Mouse (Mus musculus) spleen, postnatal 14 days (tissue): ENCODE measurements around the gene Srebf1.

Experiments
- DNase-seq, 2 experiments: peaks; one replicate each; pipeline ENCODE4 v3.0.0; 2021 to 2022; ENCODE audit warnings: low spot score in 2 of 2

The Srebf1 gene

GRCm38 (mm10) chr11:60205026-60205425 is 17.4 kb downstream of the Srebf1 start:
- no peak for DNase-seq

- DNase-seq = no peak
These were observed 19.4 kb downstream of the Srebf1 start for GRCm38 (mm10) chr11:60202710-60203638.

- no peak for DNase-seq
These were observed 22.0 kb downstream of the Srebf1 start for GRCm38 (mm10) chr11:60200384-60200783.

- DNase-seq = peak; percentile 81 to 90
These were observed 22.6 kb downstream of the Srebf1 start for GRCm38 (mm10) chr11:60199702-60200184.

GRCm38 (mm10) chr11:60198651-60199050 is 23.7 kb downstream of the Srebf1 start:
- no peak for DNase-seq

GRCm38 (mm10) chr11:60197998-60198619 is 24.3 kb downstream of the Srebf1 start:
- DNase-seq = no peak

GRCm38 (mm10) chr11:60196344-60196743 is 26.0 kb downstream of the Srebf1 start:
- no peak for DNase-seq

GRCm38 (mm10) chr11:60195108-60195507 is 27.3 kb downstream of the Srebf1 start:
- no peak for DNase-seq

- DNase-seq = no peak
These were observed 28.8 kb downstream of the Srebf1 start for GRCm38 (mm10) chr11:60193556-60193955.

- no peak for DNase-seq
These were observed 29.8 kb downstream of the Srebf1 start for GRCm38 (mm10) chr11:60192534-60192933.

GRCm38 (mm10) chr11:60190055-60190641 is 32.2 kb downstream of the Srebf1 start:
- no peak for DNase-seq

GRCm38 (mm10) chr11:60189501-60190040 is 32.8 kb downstream of the Srebf1 start:
- no peak for DNase-seq

- no peak for DNase-seq
These were observed 34.0 kb downstream of the Srebf1 start for GRCm38 (mm10) chr11:60188275-60188853.

- DNase-seq = no peak
These were observed 35.3 kb downstream of the Srebf1 start for GRCm38 (mm10) chr11:60187070-60187469.

- peak in 1 of 2 experiments; percentile 37 for DNase-seq
These were observed 36.8 kb downstream of the Srebf1 start for GRCm38 (mm10) chr11:60185396-60186231.

GRCm38 (mm10) chr11:60184346-60185325 is 37.7 kb downstream of the Srebf1 start:
- DNase-seq = no peak

GRCm38 (mm10) chr11:60182741-60183140 is 39.6 kb downstream of the Srebf1 start:
- no peak for DNase-seq

- DNase-seq = no peak
These were observed 40.2 kb downstream of the Srebf1 start for GRCm38 (mm10) chr11:60182116-60182670.

GRCm38 (mm10) chr11:60178506-60178905 is 43.9 kb downstream of the Srebf1 start:
- no peak for DNase-seq
